Mouse (Mus musculus) liver, embryonic 16.5 days (tissue): ENCODE data around the gene Tcerg1l. TPM values are rescaled to one million over a fixed set of nuclear protein-coding genes. Genes with fewer than 3 reads are reported as not detected.

Experiments used
- ATAC-seq: fragments of 200-750 bp; cut with Nextera tagmentation; 2 replicates; pipeline ENCODE4 v1.8.0; 2017; ENCODE audit warnings: low read depth, mild to moderate bottlenecking, moderate number of reproducible peaks, moderate library complexity
- H3K27ac ChIP-seq: fragments of 300-500 bp; sonication (generic); 2 replicates; pipeline ENCODE4 v1.5.1; 2014; ENCODE audit warnings: mild to moderate bottlenecking, low read length
- H3K27me3 ChIP-seq: fragments of 300-500 bp; sonication (generic); 2 replicates; pipeline ENCODE4 v1.6.1; 2014; ENCODE audit warnings: low read depth, low read length, mixed read lengths; ENCODE audit not compliant: control insufficient read depth, insufficient read depth
- H3K36me3 ChIP-seq: fragments of 300-500 bp; sonication (generic); 2 replicates; pipeline ENCODE4 v1.6.1; 2014; ENCODE audit warnings: mild to moderate bottlenecking; ENCODE audit not compliant: control insufficient read depth, insufficient read depth
- H3K4me1 ChIP-seq: fragments of 300-500 bp; sonication (generic); 2 replicates; pipeline ENCODE4 v1.6.1; 2014; ENCODE audit warnings: low read depth, low read length, mixed read lengths; ENCODE audit not compliant: control insufficient read depth
- H3K4me2 ChIP-seq: fragments of 300-500 bp; sonication (generic); 2 replicates; pipeline ENCODE4 v1.6.1; 2014; ENCODE audit warnings: low read depth, low read length, mixed read lengths
- H3K4me3 ChIP-seq: fragments of 300-500 bp; sonication (generic); 2 replicates; pipeline ENCODE4 v1.5.1; 2014; ENCODE audit warnings: low read depth, mild to moderate bottlenecking, low read length
- H3K9ac ChIP-seq: fragments of 300-500 bp; sonication (generic); 2 replicates; pipeline ENCODE4 v1.6.1; 2014; ENCODE audit warnings: low read depth, low read length
- H3K9me3 ChIP-seq: fragments of 300-500 bp; sonication (generic); replicated peaks from 2 replicates; pipeline ENCODE4 v1.6.1; 2016; ENCODE audit warnings: low read length; ENCODE audit not compliant: control insufficient read depth
- WGBS: fragments of 180-500 bp; shearing (Covaris S2); extraction: QIAGEN DNeasy Blood & Tissue Kit; methylation state at CpG from one replicate; pipeline ENCODE4 v1.1.7; 2014; ENCODE audit not compliant: insufficient replicate concordance; 5-methylcytosine and 5-hydroxymethylcytosine counted together
- polyA plus RNA-seq: library from polyadenylated mRNA; unstranded; fragments of >200 nt; fragmentation: Nextera tagmentation; extraction: Ambion mirVana; gene quantifications from 2 replicates; pipeline ENCODE4 v1.2.1, GENCODE M21; 2015

Gene Tcerg1l
- polyA plus RNA-seq, 1 experiment from 2014 or later, result not detected

DNA sequence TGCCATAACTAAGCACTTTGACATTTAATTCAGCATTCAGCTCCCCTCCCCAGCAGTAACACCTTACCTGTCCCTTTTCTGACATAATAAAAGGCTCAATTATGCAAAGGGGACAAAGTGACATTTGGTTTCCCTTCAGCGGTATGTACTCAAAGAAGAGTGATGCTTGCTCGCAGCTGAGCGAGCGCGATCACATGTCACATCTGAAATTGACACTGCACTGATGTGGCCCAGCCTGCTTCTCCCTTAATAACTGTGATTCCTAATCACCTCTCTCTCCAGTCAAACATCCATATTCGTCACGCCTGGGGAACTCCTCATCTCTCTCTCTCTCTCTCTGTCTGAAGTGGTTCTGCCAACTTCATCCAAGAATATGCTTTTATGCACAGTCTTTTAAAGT is 126.2 kb downstream of the Tcerg1l start:
- H3K4me3 ChIP-seq, result no peak overlapping the region
- no peak overlapping the region for H3K9ac ChIP-seq
- H3K27me3 ChIP-seq, result no peaks in the 10 kb centered on the region
- no peak for ATAC-seq
- H3K4me2 ChIP-seq, result no peak overlapping the region
- H3K36me3 ChIP-seq, result no peaks in the 10 kb centered on the region
- H3K27ac ChIP-seq, result no peak overlapping the region
- no peaks in the 10 kb centered on the region for H3K4me1 ChIP-seq
- no peaks in the 10 kb centered on the region for H3K9me3 ChIP-seq
- 62% methylated on average over 7 of the region's 7 CpGs for WGBS

DNA sequence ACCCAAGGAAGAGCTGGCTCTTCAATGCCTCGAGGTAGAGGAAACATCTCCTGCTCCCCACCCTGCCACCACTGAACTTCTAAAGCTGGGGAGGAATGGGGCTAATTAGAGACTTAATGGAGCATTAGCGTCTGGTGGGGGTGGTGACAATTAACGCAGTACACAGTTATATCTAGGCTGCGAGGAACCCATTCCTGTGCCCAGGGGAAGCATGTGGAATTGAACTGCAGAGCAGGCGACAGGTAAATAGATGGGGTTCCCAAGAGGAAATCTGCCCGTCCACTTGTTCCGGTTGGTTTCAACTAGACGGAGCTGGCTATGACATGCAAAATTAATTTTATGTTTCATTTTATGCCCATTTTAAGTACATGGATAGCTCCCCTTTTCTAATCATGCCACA is 128.1 kb downstream of the Tcerg1l start:
- WGBS, result 71% methylated on average over 8 of the region's 8 CpGs
- H3K9me3 ChIP-seq, result no peaks in the 10 kb centered on the region
- H3K4me3 ChIP-seq, result no peak overlapping the region
- H3K4me1 ChIP-seq, result no peaks in the 10 kb centered on the region
- H3K27ac ChIP-seq, result no peak overlapping the region
- no peaks in the 10 kb centered on the region for H3K36me3 ChIP-seq
- no peak for ATAC-seq
- H3K4me2 ChIP-seq, result no peak overlapping the region
- H3K9ac ChIP-seq, result no peak overlapping the region
- no peaks in the 10 kb centered on the region for H3K27me3 ChIP-seq

DNA sequence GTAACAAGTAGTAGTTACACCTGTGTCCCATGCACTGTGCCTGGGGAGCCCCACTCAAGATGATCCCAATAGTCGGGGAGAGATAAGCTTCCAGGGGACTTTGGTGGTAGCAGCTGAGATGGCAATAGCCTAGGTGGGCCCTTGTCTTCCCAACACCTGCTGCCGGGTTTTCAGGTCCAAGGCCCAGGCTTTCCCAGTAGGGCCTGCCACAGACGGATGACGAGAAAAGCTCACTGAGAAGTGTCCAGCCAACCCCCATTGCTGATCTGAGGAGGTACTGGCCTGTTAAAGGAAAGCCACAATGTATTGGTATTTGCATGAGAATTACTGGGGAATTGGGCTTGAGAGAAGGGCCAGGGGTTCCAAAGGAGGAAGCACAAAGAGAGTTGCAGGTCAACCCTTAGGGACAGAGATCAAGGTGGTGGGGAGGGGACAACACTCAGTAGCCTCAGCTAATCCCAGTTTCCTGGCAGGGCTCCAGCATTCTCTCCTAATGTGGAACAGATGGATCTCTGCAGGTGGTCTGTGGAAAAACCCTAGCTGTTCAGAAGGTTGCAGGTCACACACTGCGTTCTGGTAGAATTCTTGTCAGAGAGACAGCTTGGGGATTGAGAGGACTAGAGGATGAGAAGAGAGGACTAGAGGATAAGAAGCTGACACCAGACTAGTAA is 129.4 kb downstream of the Tcerg1l start:
- H3K27me3 ChIP-seq, result no peaks in the 10 kb centered on the region
- H3K36me3 ChIP-seq, result no peaks in the 10 kb centered on the region
- WGBS, result 66% methylated on average over 5 of the region's 5 CpGs
- H3K4me2 ChIP-seq, result no peak overlapping the region
- no peak for ATAC-seq
- H3K9ac ChIP-seq, result no peak overlapping the region
- H3K4me3 ChIP-seq, result no peak overlapping the region
- H3K27ac ChIP-seq, result no peak overlapping the region
- H3K9me3 ChIP-seq, result no peaks in the 10 kb centered on the region
- H3K4me1 ChIP-seq, result no peaks in the 10 kb centered on the region

DNA sequence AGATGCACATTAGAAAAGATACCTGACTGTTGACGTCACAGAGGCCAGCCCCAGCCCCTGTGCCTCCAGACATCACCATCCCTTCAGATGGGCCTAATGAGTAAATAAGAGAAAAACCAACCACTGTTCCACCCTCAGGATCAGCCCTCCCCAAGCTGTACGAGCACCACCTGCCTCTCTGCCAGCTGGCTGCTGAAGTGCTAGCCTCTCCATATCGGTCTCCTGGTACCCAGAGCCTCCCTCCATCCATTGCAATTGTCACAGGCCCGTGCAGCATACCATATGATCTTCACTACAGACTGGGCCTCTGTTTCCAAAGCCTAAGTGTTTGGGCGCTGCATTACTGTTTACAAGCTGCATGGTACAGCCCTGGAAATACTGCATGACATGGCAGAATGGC is 148.9 kb downstream of the Tcerg1l start:
- WGBS, result 54% methylated on average over 5 of the region's 5 CpGs
- ATAC-seq, result no peak
- no peak overlapping the region for H3K4me2 ChIP-seq
- no peaks in the 10 kb centered on the region for H3K27me3 ChIP-seq
- no peaks in the 10 kb centered on the region for H3K4me1 ChIP-seq
- no peaks in the 10 kb centered on the region for H3K9me3 ChIP-seq
- H3K4me3 ChIP-seq, result no peak overlapping the region
- H3K36me3 ChIP-seq, result no peaks in the 10 kb centered on the region
- H3K27ac ChIP-seq, result no peak overlapping the region
- H3K9ac ChIP-seq, result no peak overlapping the region

DNA sequence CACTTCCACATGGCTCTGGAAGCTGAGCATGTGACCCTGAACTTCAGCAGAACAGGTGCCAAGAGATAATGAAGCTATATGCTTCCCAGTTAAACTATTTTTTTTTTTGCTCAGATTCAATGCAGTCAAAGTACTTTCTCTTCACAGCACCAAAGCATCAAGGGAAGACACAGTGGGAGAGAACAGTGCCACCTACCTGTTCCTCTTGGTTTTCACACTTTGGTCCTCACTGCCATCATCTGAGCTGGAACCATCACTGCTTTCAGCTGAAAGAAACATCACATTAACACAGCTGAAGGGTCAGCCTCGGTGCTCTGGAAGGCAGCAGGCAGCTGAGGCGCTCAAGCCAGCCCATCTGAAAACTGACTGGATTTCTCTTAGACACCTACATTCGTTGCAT is 149.4 kb downstream of the Tcerg1l start:
- no peaks in the 10 kb centered on the region for H3K4me1 ChIP-seq
- H3K36me3 ChIP-seq, result no peaks in the 10 kb centered on the region
- H3K4me3 ChIP-seq, result no peak overlapping the region
- H3K4me2 ChIP-seq, result no peak overlapping the region
- WGBS, result 61% methylated on average over 3 of the region's 3 CpGs
- H3K27ac ChIP-seq, result no peak overlapping the region
- no peak overlapping the region for H3K9ac ChIP-seq
- ATAC-seq, result no peak
- no peaks in the 10 kb centered on the region for H3K9me3 ChIP-seq
- no peaks in the 10 kb centered on the region for H3K27me3 ChIP-seq

DNA sequence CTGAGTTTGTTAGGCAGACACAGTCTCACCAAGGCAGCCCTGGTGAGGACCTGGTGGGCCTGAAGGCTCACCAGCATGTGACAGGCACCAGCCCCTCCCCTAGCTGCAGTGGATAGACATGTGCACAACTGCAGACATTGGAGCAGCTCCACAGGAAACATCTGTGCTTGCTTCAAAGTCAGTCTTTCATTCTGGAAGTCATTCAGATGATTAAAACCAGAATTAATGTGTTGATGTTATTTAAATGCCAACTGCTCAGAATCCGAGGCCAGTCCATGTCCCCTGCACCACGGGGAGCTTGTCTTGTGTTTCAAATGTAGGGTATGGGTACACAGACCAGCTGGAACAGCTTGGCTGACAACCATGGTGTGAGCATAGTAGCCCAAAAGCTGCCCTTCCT is 150.8 kb downstream of the Tcerg1l start:
- WGBS, result 13% methylated on average over 2 of the region's 2 CpGs

DNA sequence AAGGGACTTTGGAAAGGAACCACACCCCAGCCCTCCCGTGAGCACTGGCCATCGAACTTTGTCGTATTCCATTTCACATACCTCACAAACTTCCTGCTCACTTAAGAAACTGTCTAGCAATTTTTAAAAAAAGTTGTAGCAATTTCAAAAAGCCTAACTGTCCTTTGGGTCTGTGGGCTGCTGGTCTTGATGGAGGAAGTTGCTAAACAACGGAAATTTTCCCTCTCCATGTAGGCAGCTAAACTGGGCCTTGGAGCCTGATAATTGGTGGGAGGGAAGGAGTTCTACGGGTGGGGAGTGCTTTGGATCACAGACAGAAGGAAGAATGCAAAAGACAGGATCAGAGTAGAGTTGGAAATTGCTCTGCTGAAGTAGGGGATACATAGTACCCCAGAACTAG is 155.3 kb downstream of the Tcerg1l start:
- WGBS, result 30% methylated on average over 5 of the region's 5 CpGs
- no peak overlapping the region for H3K9ac ChIP-seq
- H3K27ac ChIP-seq, result no peak overlapping the region
- no peak for ATAC-seq
- H3K9me3 ChIP-seq, result no peaks in the 10 kb centered on the region
- H3K27me3 ChIP-seq, result no peaks in the 10 kb centered on the region
- H3K4me1 ChIP-seq, result no peaks in the 10 kb centered on the region
- H3K36me3 ChIP-seq, result no peaks in the 10 kb centered on the region
- no peak overlapping the region for H3K4me2 ChIP-seq
- H3K4me3 ChIP-seq, result no peak overlapping the region

More for the DNA sequence above, 150.8 kb downstream of the Tcerg1l start:
- H3K36me3 ChIP-seq, result no peaks in the 10 kb centered on the region
- H3K9me3 ChIP-seq, result no peaks in the 10 kb centered on the region
- H3K9ac ChIP-seq, result no peak overlapping the region
- no peaks in the 10 kb centered on the region for H3K27me3 ChIP-seq
- no peak for ATAC-seq
- H3K4me2 ChIP-seq, result no peak overlapping the region
- H3K4me1 ChIP-seq, result no peaks in the 10 kb centered on the region
- H3K27ac ChIP-seq, result no peak overlapping the region
- H3K4me3 ChIP-seq, result no peak overlapping the region

DNA sequence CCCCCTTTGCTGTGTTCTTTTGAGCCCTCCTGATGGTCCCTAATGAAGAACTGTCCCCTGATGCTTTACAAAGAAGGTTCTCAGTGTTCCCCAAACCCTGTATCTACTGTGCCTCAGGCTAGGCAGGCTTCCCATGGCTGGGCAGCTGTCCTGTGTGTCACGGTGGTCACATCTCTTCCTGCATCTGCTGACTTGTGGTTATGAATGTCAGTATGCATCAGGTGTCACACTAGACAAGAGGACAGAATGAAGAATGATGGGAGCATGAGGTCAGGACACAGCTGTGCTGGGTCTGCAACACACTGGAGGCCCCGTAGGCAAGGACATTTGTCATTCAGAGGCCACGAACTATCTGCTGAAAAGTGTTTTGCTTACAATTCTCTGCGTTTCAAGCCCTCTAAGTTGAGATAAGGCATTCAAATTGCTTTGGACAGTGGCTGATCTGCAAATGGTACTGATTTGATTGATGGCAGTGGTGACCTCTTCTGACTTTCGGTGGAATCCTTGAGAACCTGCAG is 159.8 kb downstream of the Tcerg1l start:
- Histone ChIP-seq H3K9me3 (no peaks in the 10 kb centered on the region), H3K36me3 (no peaks in the 10 kb centered on the region), H3K27me3 (no peaks in the 10 kb centered on the region), H3K9ac (no peak overlapping the region), H3K4me2 (no peak overlapping the region), H3K27ac (no peak overlapping the region), H3K4me3 (no peak overlapping the region), H3K4me1 (no peaks in the 10 kb centered on the region)
- WGBS, result 9% methylated on average over 5 of the region's 5 CpGs
- no peak for ATAC-seq

DNA sequence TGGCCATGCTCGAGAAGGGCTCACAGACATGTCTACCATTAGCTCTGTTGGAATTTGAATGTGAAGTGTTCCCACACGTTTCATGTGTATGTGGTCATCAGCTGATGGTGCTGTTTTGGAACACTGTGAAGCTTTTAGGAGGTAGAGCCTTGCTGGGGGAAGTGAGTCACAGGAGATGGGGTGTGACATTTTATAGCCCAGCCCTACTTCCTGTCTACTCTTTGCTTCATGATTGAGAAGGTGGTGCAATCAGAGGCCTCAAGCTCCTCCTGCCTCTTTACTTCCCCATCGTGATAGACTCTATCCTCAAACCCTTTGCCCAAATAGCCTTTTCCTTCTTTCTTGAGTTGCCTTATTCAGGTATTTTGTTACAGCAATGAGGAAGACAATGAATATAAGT is 173.3 kb downstream of the Tcerg1l start:
- WGBS, result 38% methylated on average over 3 of the region's 3 CpGs
- H3K27ac ChIP-seq, result no peak overlapping the region
- H3K9ac ChIP-seq, result no peak overlapping the region
- H3K9me3 ChIP-seq, result no peaks in the 10 kb centered on the region
- H3K4me2 ChIP-seq, result no peak overlapping the region
- no peaks in the 10 kb centered on the region for H3K36me3 ChIP-seq
- 0 out of 2 replicates have a peak, but pooled peaks have one; percentile 9 for ATAC-seq
- no peak overlapping the region for H3K4me3 ChIP-seq
- no peaks in the 10 kb centered on the region for H3K27me3 ChIP-seq
- no peaks in the 10 kb centered on the region for H3K4me1 ChIP-seq
